Mouse (Mus musculus) midbrain, embryonic 10.5 days (tissue): Measurements from ENCODE around the gene Myo18b. TPM values are rescaled to one million over a fixed set of nuclear protein-coding genes. Genes with fewer than 3 reads are reported as not detected.

Experiments used
- DNase-seq: peaks from one replicate; pipeline ENCODE4 v3.0.0-alpha.2; 2017; ENCODE audit warnings: low spot score
- H3K27ac ChIP-seq: fragments of 300-500 bp; sonication (generic); replicated peaks from 2 replicates; pipeline ENCODE4 v1.5.1; 2016; ENCODE audit warnings: mild to moderate bottlenecking
- H3K27me3 ChIP-seq: fragments of 300-500 bp; sonication (generic); 2 replicates; pipeline ENCODE4 v1.6.1; 2016; ENCODE audit warnings: low read depth, mild to moderate bottlenecking; ENCODE audit not compliant: poor library complexity, severe bottlenecking
- H3K36me3 ChIP-seq: fragments of 300-500 bp; sonication (generic); 2 replicates; pipeline ENCODE4 v1.6.1; 2016; ENCODE audit warnings: mild to moderate bottlenecking, moderate library complexity
- H3K4me1 ChIP-seq: fragments of 300-500 bp; sonication (generic); 2 replicates; pipeline ENCODE4 v1.6.1; 2016
- H3K4me3 ChIP-seq: fragments of 300-500 bp; sonication (generic); 2 replicates; pipeline ENCODE4 v1.5.1; 2016; ENCODE audit warnings: mild to moderate bottlenecking, moderate library complexity
- H3K9me3 ChIP-seq: fragments of 300-500 bp; sonication (generic); replicated peaks from 2 replicates; pipeline ENCODE4 v1.6.1; 2016; ENCODE audit warnings: mild to moderate bottlenecking
- WGBS: fragments of 180-500 bp; shearing (Covaris S2); methylation state at CpG from one replicate; pipeline ENCODE4 v1.1.7; 2016; 5-methylcytosine and 5-hydroxymethylcytosine counted together
- polyA plus RNA-seq: library from polyadenylated mRNA; unstranded; fragments of >200 nt; fragmentation: Nextera tagmentation; extraction: Ambion mirVana; gene quantifications from 2 replicates; pipeline ENCODE4 v1.2.1, GENCODE M21; 2016

The Myo18b gene
- polyA plus RNA-seq, 1 experiment from 2014 or later = 0.63 TPM

DNA sequence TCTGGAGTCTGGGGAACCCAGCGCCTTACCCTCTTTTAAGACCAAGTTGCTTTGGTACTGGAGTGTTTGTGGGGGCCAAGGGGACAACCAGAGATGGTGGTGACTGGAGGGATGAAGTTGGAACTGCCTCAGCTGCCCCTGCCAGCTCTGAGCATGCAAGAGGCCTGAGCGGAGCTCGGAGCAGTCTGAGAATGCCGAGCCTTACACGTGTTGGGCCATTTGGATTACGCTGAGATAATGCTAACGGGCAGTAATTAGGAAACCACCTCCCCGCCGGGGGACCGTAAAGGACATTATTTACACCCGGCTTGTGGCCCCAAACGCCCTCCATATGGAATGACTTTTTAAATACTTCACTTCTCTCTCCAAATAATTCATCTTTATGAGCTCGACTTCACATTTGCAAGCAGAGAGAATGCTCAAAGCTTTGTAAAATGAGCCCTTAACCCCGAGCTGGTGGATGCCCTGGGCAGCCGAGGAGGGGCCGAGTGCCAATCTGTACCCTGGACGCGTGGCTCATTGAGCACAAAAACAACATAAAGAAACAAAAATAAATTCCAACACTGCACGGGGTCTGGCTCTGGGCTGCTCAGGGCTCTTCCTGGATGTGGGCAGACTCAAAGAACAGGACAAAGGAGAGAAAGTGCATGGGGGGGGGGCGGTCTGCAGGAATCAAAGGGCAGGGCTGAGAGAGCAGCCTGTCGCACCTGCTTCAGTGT, 148.0 kb downstream of the Myo18b start:
- Histone ChIP-seq H3K27me3 (no peaks in the 10 kb centered on the region), H3K4me1 (peaks cover 18% of the 10 kb centered on the region), H3K27ac (no peak overlapping the region), H3K4me3 (no peak overlapping the region), H3K36me3 (no peaks in the 10 kb centered on the region), H3K9me3 (0 out of 2 replicates have a peak, but pooled peaks cover 4% of the 10 kb centered on the region)
- DNase-seq = no peak
- WGBS = 49% methylated on average over 21 of the region's 21 CpGs

- WGBS = 78% methylated on average over 8 of the region's 8 CpGs
- no peak for DNase-seq
- Histone ChIP-seq H3K4me3 (no peak overlapping the region), H3K9me3 (0 out of 2 replicates have a peak, but pooled peaks cover 4% of the 10 kb centered on the region), H3K27ac (no peak overlapping the region), H3K27me3 (no peaks in the 10 kb centered on the region), H3K4me1 (peaks cover 20% of the 10 kb centered on the region), H3K36me3 (no peaks in the 10 kb centered on the region)
These were observed 148.7 kb downstream of the Myo18b start for GRCm38 (mm10) chr5:112747306-112747930.

DNA sequence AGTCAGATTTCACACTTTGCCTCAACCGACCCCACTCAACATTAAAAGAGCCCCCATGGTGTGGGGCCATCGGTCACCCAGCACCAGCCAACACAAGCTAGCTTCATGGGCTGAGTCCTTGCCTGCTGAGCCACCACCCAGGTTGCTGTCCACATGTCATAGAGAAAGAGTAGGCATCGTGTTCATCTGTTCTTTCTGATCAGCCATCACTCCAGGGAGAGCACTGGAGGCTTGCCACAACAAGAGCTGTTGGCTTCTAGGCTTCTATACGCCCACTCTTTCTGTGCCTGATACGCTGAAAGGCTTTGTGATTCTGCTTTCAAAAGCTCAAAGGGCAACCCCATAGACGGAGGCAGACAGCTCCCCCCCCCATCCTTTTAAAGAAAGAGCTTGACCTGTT, 151.0 kb downstream of the Myo18b start:
- H3K27ac ChIP-seq = no peak overlapping the region
- no peak for DNase-seq
- 0 out of 2 replicates have a peak, but pooled peaks cover 4% of the 10 kb centered on the region for H3K9me3 ChIP-seq
- H3K4me3 ChIP-seq = no peak overlapping the region
- H3K36me3 ChIP-seq = no peaks in the 10 kb centered on the region
- WGBS = 77% methylated on average over 6 of the region's 6 CpGs
- no peaks in the 10 kb centered on the region for H3K27me3 ChIP-seq
- H3K4me1 ChIP-seq = peaks cover 20% of the 10 kb centered on the region

GRCm38 (mm10) chr5:112744571-112744970, 151.6 kb downstream of the Myo18b start:
- 93% methylated on average over 11 of the region's 11 CpGs for whole genome bisulfite sequencing
- Histone ChIP-seq H3K36me3 (no peaks in the 10 kb centered on the region), H3K27me3 (no peaks in the 10 kb centered on the region), H3K4me1 (peaks cover 20% of the 10 kb centered on the region), H3K4me3 (no peak overlapping the region), H3K27ac (no peak overlapping the region), H3K9me3 (0 out of 2 replicates have a peak, but pooled peaks cover 4% of the 10 kb centered on the region)
- DNase-seq = no peak

DNA sequence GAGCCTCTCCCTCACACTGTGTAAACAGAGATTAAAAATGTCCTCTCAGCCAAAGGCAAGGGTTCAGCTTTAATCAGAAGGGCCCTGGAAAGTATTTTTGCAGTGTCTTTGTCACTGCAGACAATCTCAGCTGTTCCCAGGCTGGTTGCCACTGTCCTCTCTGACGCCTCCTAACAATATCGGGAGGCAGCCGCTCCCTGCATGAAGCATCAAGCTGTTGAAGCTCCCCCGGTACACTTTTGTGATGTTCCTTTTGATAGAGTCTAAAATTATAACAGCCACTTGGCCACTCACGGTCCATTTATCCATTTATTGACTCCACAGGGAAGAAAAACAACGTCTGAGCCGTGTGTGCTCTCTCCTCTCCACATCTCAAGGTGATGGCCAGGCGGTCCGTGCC, 153.0 kb downstream of the Myo18b start:
- Histone ChIP-seq H3K36me3 (no peaks in the 10 kb centered on the region), H3K4me3 (no peak overlapping the region), H3K9me3 (0 out of 2 replicates have a peak, but pooled peaks cover 4% of the 10 kb centered on the region), H3K4me1 (peaks cover 16% of the 10 kb centered on the region), H3K27me3 (no peaks in the 10 kb centered on the region), H3K27ac (peak overlapping the region; percentile 39; the same call in 1 of the 2 replicates)
- 88% methylated on average over 9 of the region's 9 CpGs for WGBS
- no peak for DNase-seq

GRCm38 (mm10) chr5:112740651-112741050, 155.5 kb downstream of the Myo18b start:
- DNase-seq = no peak
- WGBS = 71% methylated on average over 12 of the region's 12 CpGs
- no peak overlapping the region for H3K4me3 ChIP-seq

GRCm38 (mm10) chr5:112735040-112735439, 161.1 kb downstream of the Myo18b start:
- H3K27ac ChIP-seq = no peak overlapping the region
- no peak overlapping the region for H3K4me3 ChIP-seq
- no peaks in the 10 kb centered on the region for H3K27me3 ChIP-seq
- H3K4me1 ChIP-seq = no peaks in the 10 kb centered on the region
- no peaks in the 10 kb centered on the region for H3K36me3 ChIP-seq
- H3K9me3 ChIP-seq = no peaks in the 10 kb centered on the region
- 85% methylated on average over 5 of the region's 5 CpGs for WGBS
- no peak for DNase-seq

More at GRCm38 (mm10) chr5:112740651-112741050, 155.5 kb downstream of the Myo18b start:
- Histone ChIP-seq H3K36me3 (no peaks in the 10 kb centered on the region), H3K4me1 (peaks cover 7% of the 10 kb centered on the region), H3K9me3 (no peaks in the 10 kb centered on the region), H3K27me3 (no peaks in the 10 kb centered on the region), H3K27ac (no peak overlapping the region)

- Histone ChIP-seq H3K27ac (no peak overlapping the region), H3K4me3 (no peak overlapping the region), H3K27me3 (no peaks in the 10 kb centered on the region), H3K4me1 (0 out of 2 replicates have a peak, but pooled peaks cover 5% of the 10 kb centered on the region), H3K9me3 (no peaks in the 10 kb centered on the region), H3K36me3 (no peaks in the 10 kb centered on the region)
- WGBS = 74% methylated on average over 10 of the region's 10 CpGs
- DNase-seq = no peak
These were observed 165.6 kb downstream of the Myo18b start for GRCm38 (mm10) chr5:112730604-112731003.

DNA sequence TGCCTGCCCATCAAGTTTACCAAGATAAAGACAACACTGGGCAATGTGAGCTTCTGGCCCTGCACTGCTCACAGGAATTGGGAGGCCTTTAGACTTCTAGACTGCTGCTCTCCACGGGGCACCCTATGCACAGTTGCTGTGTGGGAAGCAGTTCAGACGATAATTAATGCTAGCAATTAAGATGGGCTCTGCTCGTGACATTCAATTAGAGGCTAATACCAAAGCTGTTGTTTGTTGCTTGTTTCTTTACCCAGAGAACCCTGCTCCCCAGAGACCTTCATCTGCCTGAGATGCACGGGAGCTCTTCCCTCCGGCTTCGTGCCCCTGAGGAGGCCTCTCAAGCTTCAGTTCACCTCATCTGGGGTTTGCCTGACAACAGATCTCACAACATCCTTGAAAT, 167.7 kb downstream of the Myo18b start:
- H3K4me3 ChIP-seq = no peak overlapping the region
- H3K27ac ChIP-seq = no peak overlapping the region
- no peaks in the 10 kb centered on the region for H3K36me3 ChIP-seq
- H3K27me3 ChIP-seq = no peaks in the 10 kb centered on the region
- no peaks in the 10 kb centered on the region for H3K9me3 ChIP-seq
- H3K4me1 ChIP-seq = 0 out of 2 replicates have a peak, but pooled peaks cover 5% of the 10 kb centered on the region
- DNase-seq = no peak
- WGBS = 89% methylated on average over 6 of the region's 6 CpGs

GRCm38 (mm10) chr5:112718655-112719306, 177.4 kb downstream of the Myo18b start:
- H3K27me3 ChIP-seq = 0 out of 2 replicates have a peak, but pooled peaks cover 3% of the 10 kb centered on the region
- WGBS = 46% methylated on average over 12 of the region's 12 CpGs

GRCm38 (mm10) chr5:112714679-112715446, 181.3 kb downstream of the Myo18b start:
- Histone ChIP-seq H3K27me3 (0 out of 2 replicates have a peak, but pooled peaks cover 3% of the 10 kb centered on the region), H3K4me3 (no peak overlapping the region), H3K9me3 (no peaks in the 10 kb centered on the region), H3K4me1 (peaks cover 5% of the 10 kb centered on the region; the same call in 1 of the 2 replicates), H3K27ac (no peak overlapping the region), H3K36me3 (no peaks in the 10 kb centered on the region)
- DNase-seq = no peak
- WGBS = 78% methylated on average over 8 of the region's 8 CpGs

More at GRCm38 (mm10) chr5:112718655-112719306, 177.4 kb downstream of the Myo18b start:
- Histone ChIP-seq H3K27ac (no peak overlapping the region), H3K4me3 (no peak overlapping the region), H3K36me3 (no peaks in the 10 kb centered on the region), H3K9me3 (no peaks in the 10 kb centered on the region), H3K4me1 (peaks cover 5% of the 10 kb centered on the region; the same call in 1 of the 2 replicates)
- peak; percentile 84 for DNase-seq

- H3K36me3 ChIP-seq = no peaks in the 10 kb centered on the region
- H3K27ac ChIP-seq = no peak overlapping the region
- peaks cover 7% of the 10 kb centered on the region for H3K9me3 ChIP-seq
- peaks cover 14% of the 10 kb centered on the region; the same call in 1 of the 2 replicates for H3K4me1 ChIP-seq
- H3K4me3 ChIP-seq = no peak overlapping the region
- H3K27me3 ChIP-seq = no peaks in the 10 kb centered on the region
- DNase-seq = no peak
These were observed 186.3 kb downstream of the Myo18b start for GRCm38 (mm10) chr5:112709831-112710230.
